Mouse (Mus musculus): ENCODE measurements around the gene Bcl3.

The Bcl3 gene

GRCm38 (mm10) chr7:19764581-19764980 lies 58.0 kb downstream of the Bcl3 start:
- no peak for DNase-seq

- DNase-seq = no peak
Measured at GRCm38 (mm10) chr7:19763829-19764477, 58.6 kb downstream of the Bcl3 start.

GRCm38 (mm10) chr7:19762283-19762682 lies 60.3 kb downstream of the Bcl3 start:
- DNase-seq = no peak

- DNase-seq = no peak
Measured at GRCm38 (mm10) chr7:19760021-19760420, 62.5 kb downstream of the Bcl3 start.

- DNase-seq = no peak
Measured at GRCm38 (mm10) chr7:19758623-19759022, 63.9 kb downstream of the Bcl3 start.

Data from thymus, postnatal 36 days (tissue).